Mouse (Mus musculus) megakaryocyte, embryonic 14.5 days (primary cell): ENCODE data around the gene Npr2. TPM values are rescaled to one million over a fixed set of nuclear protein-coding genes. Genes with fewer than 3 reads are reported as not detected.

Experiments
- H3K27me3 ChIP-seq: replicated peaks from 2 replicates; pipeline ENCODE3; 2012; ENCODE audit warnings: inconsistent platforms
- H3K36me3 ChIP-seq: replicated peaks from 2 replicates; pipeline ENCODE3; 2012; ENCODE audit warnings: low read length, inconsistent platforms, mixed read lengths
- H3K4me1 ChIP-seq: 2 replicates; pipeline ENCODE4 v1.6.1; 2012; ENCODE audit warnings: inconsistent platforms
- H3K4me3 ChIP-seq: replicated peaks from 2 replicates; pipeline ENCODE3; 2012; ENCODE audit warnings: moderate library complexity, mild to moderate bottlenecking, inconsistent platforms
- H3K9me3 ChIP-seq: 2 replicates; pipeline ENCODE4 v1.6.1; 2012; ENCODE audit warnings: inconsistent platforms
- FLI1 ChIP-seq: IDR thresholded peaks from 2 replicates; pipeline ENCODE4 v1.6.1; 2012; ENCODE audit warnings: low read length, inconsistent platforms, mixed read lengths
- GATA1 ChIP-seq: IDR thresholded peaks from 3 replicates; pipeline ENCODE4 v1.6.1; 2012; ENCODE audit warnings: mixed read lengths, low read length, inconsistent platforms, borderline replicate concordance
- polyA plus RNA-seq: library from polyadenylated mRNA; stranded (reverse); fragments of >175 nt; gene quantifications from 2 replicates; pipeline ENCODE4 v1.2.3, GENCODE M21; 2012; ENCODE audit warnings: low replicate concordance; ENCODE audit not compliant: insufficient read depth

Gene Npr2
- polyA plus RNA-seq, 1 experiment, result not detected

GRCm38 (mm10) chr4:43620146-43620778 lies 11.5 kb upstream of the Npr2 start:
- Histone ChIP-seq H3K27me3 (peaks cover 9% of the 10 kb centered on the region), H3K4me1 (peaks cover 7% of the 10 kb centered on the region), H3K9me3 (peaks cover 29% of the 10 kb centered on the region), H3K4me3 (no peak overlapping the region), H3K36me3 (no peaks in the 10 kb centered on the region)
- no peak for TF ChIP-seq FLI1
- no peak for TF ChIP-seq GATA1

- Histone ChIP-seq H3K4me1 (peaks cover 19% of the 10 kb centered on the region), H3K9me3 (peaks cover 22% of the 10 kb centered on the region), H3K4me3 (no peak overlapping the region), H3K36me3 (no peaks in the 10 kb centered on the region), H3K27me3 (peaks cover 47% of the 10 kb centered on the region)
- TF ChIP-seq FLI1 (no peak), GATA1 (no peak)
Measured at GRCm38 (mm10) chr4:43629106-43629817, 2.5 kb upstream of the Npr2 start.

- Histone ChIP-seq H3K4me1 (peaks cover 19% of the 10 kb centered on the region), H3K4me3 (no peak overlapping the region), H3K9me3 (peaks cover 14% of the 10 kb centered on the region), H3K36me3 (no peaks in the 10 kb centered on the region), H3K27me3 (peaks cover 55% of the 10 kb centered on the region)
- no peak for TF ChIP-seq FLI1
- TF ChIP-seq GATA1, result no peak
Measured at GRCm38 (mm10) chr4:43630030-43630581, 1.6 kb upstream of the Npr2 start.

GRCm38 (mm10) chr4:43630671-43631045 lies 1.1 kb upstream of the Npr2 start:
- no peak overlapping the region for H3K4me3 ChIP-seq
- TF ChIP-seq GATA1, result no peak
- no peak for TF ChIP-seq FLI1
- peaks cover 8% of the 10 kb centered on the region for H3K9me3 ChIP-seq
- peaks cover 19% of the 10 kb centered on the region for H3K4me1 ChIP-seq
- H3K36me3 ChIP-seq, result no peaks in the 10 kb centered on the region
- peaks cover 60% of the 10 kb centered on the region for H3K27me3 ChIP-seq

GRCm38 (mm10) chr4:43631956-43632920 lies 503 bp downstream of the Npr2 start:
- Histone ChIP-seq H3K4me3 (no peak overlapping the region), H3K36me3 (no peaks in the 10 kb centered on the region), H3K9me3 (no peaks in the 10 kb centered on the region), H3K4me1 (peaks cover 19% of the 10 kb centered on the region), H3K27me3 (peaks cover 66% of the 10 kb centered on the region)
- TF ChIP-seq FLI1 (no peak), GATA1 (no peak)

GRCm38 (mm10) chr4:43633296-43633695 lies 1.6 kb downstream of the Npr2 start:
- TF ChIP-seq GATA1 (no peak), FLI1 (no peak)
- Histone ChIP-seq H3K27me3 (peaks cover 65% of the 10 kb centered on the region), H3K4me1 (peaks cover 19% of the 10 kb centered on the region), H3K9me3 (no peaks in the 10 kb centered on the region), H3K4me3 (no peak overlapping the region), H3K36me3 (no peaks in the 10 kb centered on the region)

- Histone ChIP-seq H3K27me3 (peaks cover 64% of the 10 kb centered on the region), H3K36me3 (no peaks in the 10 kb centered on the region)
Measured at GRCm38 (mm10) chr4:43633736-43634135, 2.0 kb downstream of the Npr2 start.

GRCm38 (mm10) chr4:43634621-43635374 lies 3.1 kb downstream of the Npr2 start:
- H3K36me3 ChIP-seq, result no peaks in the 10 kb centered on the region
- H3K27me3 ChIP-seq, result peaks cover 71% of the 10 kb centered on the region
- TF ChIP-seq FLI1 (no peak), GATA1 (no peak)

More at GRCm38 (mm10) chr4:43633736-43634135, 2.0 kb downstream of the Npr2 start:
- H3K9me3 ChIP-seq, result no peaks in the 10 kb centered on the region
- H3K4me3 ChIP-seq, result no peak overlapping the region
- peaks cover 19% of the 10 kb centered on the region for H3K4me1 ChIP-seq
- TF ChIP-seq GATA1, result no peak

GRCm38 (mm10) chr4:43636751-43637150 lies 5.0 kb downstream of the Npr2 start:
- H3K36me3 ChIP-seq, result no peaks in the 10 kb centered on the region
- TF ChIP-seq GATA1, result no peak
- TF ChIP-seq FLI1, result no peak
- H3K4me3 ChIP-seq, result no peak overlapping the region
- no peaks in the 10 kb centered on the region for H3K9me3 ChIP-seq
- H3K27me3 ChIP-seq, result peaks cover 67% of the 10 kb centered on the region
- H3K4me1 ChIP-seq, result peaks cover 4% of the 10 kb centered on the region

More at GRCm38 (mm10) chr4:43634621-43635374, 3.1 kb downstream of the Npr2 start:
- Histone ChIP-seq H3K4me3 (no peak overlapping the region), H3K4me1 (peaks cover 19% of the 10 kb centered on the region), H3K9me3 (no peaks in the 10 kb centered on the region)
